Mouse (Mus musculus) layer of hippocampus, postnatal 10 days (tissue): ENCODE data around the gene Ctu2. TPM values are rescaled to one million over a fixed set of nuclear protein-coding genes. Genes with fewer than 3 reads are reported as not detected.

Source experiments
- DNase-seq, 2 experiments: peaks; one replicate each; pipeline ENCODE4 v3.0.0; 2021; ENCODE audit warnings: low spot score in 2 of 2
- total RNA-seq, 2 experiments: library from RNA; stranded (reverse); gene quantifications; 2 replicates each; pipeline ENCODE4 v1.2.3; 2021

The Ctu2 gene
- total RNA-seq, 2 experiments from 2014 or later: 35.1 to 36.0 TPM

DNA sequence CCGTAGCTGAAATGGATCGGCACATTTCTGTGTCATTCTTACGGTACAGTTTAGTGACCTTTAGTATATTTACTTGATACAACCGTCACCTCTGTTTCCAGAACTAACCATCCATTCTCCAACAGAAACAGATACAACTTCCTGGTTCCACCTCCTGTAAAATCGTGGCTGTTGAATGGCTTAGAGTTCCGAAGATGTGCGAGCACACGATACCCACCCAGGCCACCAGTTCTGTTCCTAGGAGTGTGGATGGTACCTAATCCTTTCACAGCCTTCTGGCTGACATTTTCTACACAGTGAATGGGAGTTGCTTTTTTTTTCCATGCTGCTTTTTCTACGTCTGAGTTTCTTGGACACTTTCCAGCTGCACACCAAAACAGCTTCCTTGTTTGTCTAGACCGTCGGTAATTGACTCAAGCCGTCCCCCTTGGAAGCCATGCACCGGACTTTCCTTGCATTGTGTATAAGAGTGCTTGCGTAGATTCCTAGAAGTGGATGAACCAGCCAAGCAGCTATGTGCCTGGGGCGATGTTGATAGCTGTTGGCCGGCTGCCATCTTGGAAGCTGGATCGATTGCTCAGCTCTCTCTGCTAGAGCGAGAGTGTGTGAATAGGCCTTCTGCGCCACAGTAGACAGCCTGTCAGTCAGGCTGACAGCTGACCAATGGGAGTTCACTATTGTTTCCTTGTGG is 31.7 kb upstream of the Ctu2 start:
- peak; percentile 87 to 88 for DNase-seq

DNA sequence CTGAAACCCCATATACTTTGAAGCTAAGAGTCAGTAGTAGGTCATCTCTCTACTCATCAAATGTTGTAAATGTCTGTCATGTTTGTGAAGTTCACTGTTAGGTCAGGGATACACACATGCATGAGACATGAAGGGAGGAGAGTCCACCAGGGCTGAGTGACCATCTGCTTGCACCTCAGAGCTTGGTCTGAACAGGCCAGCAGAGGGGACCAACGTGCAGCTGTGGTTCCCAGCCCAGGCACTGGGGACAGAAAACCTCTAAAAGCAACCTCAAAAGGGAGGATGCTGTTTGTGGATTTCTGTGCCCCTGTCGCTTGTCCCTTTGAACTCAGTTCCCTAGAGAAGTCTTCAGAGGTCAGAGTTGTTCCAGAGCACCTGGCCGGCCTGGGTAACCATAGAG is 30.7 kb upstream of the Ctu2 start:
- no peak for DNase-seq

DNA sequence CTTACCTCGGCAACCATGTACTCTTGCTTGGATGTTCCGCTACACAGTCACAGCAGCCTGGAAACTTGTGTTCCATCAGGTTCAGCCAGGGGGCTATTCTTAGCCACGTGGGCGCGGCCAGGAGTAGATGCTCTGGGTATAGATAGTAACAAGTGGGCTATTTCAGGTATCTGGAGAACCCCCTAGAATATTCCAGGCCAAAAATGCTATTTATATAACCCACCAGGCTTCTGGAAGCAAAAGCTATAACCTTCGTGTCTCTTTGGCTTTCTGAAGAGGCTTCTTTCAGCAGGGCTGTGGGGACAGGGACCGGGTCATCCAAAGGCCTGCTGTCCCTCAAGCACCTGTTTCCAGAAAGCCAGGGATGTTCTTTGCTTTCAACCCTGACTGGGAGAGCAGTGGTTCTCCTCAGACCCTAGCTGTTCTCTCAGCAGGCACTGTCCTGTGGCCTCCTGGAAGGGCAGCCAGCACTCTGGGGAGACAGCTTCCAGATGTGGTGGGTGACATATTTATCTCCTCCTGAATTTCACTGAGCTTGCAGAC is 24.7 kb upstream of the Ctu2 start:
- DNase-seq: no peak

DNA sequence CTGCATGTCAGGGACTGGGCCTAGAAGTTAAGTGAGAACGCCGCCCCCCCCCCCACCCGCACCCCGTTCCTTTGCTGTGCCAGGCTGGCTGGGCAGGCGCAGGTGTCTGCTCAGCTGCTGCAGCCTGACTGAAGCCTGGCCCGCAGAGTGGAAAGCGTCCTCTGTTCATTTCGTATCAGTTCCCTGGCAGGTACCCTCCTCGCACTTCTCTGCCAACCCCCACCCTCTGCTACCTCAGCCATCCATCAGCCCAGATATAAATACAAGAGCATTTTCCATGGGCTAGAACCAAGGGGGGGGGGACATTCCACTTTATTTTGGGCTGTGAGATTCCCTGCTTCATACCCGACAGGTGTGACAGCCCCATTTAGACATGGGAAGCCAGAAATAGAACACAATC is 23.8 kb upstream of the Ctu2 start:
- no peak for DNase-seq

DNA sequence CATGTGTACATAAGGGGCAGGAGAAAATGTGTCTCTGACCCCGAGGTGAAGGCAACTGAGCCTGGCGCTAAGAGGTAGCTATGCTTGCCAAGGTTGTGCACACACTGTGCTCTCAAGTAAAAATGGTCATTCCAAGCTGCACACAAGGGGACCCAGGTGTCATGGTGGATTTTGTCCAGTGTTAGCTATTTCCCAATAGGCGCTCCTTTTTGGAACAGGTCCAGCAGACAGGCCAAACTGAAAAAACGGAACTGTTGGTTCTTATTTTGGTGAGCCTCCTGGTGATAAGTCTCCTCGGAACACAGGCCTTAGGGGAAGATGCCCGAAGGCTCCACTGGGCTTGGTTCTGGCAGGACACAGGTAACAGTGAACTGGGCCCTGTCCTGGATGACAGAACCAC is 21.5 kb upstream of the Ctu2 start:
- DNase-seq: no peak

DNA sequence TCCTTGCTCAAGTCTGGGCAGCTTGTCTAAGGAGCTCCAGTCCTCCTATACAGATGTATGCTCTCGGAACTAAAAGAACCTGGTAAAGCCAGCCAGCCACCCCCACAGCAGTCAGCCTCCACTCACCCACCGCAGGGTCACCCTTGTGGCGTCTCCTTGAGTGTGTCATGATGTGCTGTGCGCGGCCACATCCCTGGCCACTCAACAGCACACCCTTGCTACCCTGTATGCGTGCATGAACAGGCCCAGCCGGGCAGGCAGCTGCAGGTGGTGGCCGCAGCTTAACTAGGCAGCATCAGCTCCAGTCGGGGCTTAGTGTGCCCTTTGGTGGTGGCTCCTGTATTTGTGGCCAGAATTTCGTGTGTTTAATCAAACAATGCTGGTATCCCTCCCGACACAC is 18.8 kb upstream of the Ctu2 start:
- DNase-seq: no peak

DNA sequence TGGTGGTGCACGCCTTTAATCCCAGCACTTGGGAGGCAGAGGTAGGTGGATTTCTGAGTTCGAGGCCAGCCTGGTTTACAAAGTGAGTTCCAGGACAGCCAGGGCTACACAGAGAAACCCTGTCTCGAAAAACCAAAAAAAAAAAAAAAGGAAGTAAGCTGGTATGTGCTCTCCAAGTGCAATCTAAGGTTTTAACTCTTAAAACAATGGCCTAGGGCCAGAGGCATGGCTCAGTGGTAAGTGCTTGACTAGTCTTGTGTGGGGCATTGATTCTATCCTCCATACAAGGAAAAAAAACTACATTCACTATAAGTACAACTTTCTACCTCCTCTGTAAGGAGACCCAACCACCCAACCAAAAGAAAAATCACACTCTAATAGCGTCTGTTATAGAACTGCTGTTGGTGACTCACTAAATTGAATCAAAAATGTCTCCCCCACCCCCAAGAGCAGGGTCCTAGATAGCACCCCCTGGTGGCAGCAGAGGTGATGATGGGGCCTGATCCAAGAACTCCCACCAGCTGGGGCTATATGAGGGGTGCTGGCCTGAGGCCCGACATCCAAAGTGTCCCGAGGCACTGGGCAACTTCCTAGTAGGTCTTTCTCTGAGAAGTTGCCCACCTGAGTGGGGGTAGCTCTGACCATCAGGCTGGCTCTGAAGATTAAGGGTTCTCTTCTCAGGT is 16.6 kb upstream of the Ctu2 start:
- peak; percentile 41 to 44 for DNase-seq

DNA sequence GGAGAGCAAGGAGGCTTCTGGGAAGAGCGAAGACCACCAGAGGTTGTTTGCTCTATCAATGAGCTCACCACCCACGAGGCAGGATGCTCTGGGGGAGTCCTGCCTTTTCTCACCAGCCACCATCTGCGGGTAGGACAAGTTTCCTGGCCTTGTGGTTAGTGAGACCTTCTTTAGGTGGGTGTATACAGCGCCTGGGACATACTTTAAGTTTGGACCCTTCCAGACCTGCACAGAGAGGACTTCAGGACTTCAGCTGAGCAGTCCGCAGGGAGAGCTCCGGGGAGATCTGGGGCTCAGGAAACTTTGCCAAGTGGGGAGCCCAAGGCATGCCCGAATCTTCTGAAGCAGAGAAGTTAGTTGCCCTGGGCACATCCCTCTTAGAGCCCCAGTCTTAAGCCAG is 16.0 kb upstream of the Ctu2 start:
- no peak for DNase-seq

DNA sequence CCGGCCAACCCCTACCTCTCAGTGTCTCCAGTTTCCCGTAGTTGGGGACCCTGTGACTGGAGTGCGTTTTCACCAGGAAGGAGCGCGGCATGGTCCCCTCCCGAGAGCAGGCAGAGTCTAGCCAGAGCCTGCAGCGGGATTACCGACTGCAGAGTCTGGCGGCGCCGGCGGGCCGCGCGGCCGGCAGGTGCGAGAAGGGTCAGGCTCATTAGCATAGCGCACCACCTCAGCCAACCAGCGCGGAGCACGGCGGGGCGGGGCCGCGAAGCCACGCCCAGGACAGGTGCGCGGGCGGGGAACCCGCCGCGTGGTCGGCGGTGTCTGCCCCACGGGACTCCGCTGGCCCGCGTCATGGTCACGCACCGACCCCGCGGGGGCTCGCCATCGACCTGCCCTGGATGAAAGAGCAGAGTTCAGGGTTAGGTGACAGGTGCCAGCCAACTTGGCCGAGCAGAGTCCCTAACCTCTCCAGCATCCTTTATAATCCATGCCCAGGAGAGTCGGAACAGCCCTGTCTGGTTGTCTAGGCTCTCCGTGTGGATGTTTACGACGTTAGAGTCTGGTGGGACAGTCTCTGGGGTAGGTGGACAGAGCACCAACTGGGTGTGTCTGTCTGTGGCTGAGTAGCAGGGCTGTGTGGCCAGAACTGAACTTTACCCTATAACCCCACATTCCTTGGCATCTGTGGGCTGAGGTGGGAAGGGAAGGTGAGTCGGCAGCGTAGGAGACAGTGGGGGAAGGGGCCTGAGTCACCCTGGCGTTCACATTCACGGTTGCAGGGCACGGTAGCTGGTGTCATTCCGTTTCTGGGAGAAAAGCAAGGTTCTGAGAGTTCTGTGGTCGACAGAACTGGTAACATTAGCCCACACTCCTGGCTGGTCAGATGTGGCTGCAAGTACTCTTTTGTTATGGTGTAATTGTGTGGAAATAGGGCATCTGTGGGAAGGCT is 15.1 kb upstream of the Ctu2 start, which contains the start of gene Snai3:
Gene Snai3 (minus strand): TSS at position 210 of the 949 bp plus-strand sequence.
- DNase-seq: no peak

DNA sequence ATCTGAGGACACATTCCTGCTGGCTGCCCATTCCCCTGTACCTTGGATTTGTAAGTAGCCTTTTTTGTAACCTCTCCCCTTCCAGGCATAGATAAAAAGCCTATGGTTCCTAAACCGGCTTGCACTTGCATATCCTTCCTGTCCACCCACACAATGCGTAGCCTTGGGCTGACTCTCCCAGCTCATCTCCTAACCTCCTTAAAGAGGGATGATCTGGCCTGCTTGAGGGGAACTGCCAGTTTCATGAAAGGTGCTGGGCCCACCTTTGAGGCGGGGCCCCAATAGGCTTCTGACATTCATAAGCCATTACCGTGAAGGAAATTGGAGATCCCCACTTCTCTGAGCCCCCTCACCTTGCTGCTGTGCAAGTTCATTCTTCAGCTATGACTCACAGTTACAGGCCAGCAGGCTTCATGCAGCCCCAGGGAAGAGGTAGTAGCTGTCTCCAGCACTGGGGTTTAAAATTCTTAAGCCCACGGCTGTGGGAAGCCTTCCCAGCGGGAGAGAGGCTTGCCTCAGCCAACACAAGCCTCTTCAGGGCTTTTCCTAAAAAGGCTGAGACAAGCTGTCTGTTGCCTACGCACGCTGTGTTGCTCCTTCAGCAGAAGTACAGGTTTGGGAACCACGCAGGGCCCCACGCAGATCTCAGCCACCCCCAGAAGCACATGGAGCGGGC is 14.3 kb upstream of the Ctu2 start:
- no peak for DNase-seq

DNA sequence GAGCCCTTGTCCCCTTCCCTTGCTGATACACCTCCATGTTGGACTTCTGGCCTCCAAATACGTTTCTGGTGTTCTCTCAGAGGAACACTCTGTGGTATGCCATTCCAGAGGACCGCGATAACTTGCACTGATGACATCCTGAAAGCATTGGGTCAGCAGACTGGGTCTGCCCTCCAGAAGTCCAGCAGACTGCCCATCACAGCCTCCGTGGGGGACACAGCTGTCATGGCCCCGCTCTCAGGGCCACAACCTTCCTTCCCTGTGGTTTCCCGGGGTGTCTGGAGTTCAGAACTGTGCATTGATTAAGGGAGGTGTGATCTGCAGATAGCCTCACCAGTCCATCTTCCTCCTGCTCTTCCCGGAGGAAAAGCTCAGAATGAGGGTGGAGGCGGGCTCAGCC is 13.4 kb upstream of the Ctu2 start:
- DNase-seq: no peak

DNA sequence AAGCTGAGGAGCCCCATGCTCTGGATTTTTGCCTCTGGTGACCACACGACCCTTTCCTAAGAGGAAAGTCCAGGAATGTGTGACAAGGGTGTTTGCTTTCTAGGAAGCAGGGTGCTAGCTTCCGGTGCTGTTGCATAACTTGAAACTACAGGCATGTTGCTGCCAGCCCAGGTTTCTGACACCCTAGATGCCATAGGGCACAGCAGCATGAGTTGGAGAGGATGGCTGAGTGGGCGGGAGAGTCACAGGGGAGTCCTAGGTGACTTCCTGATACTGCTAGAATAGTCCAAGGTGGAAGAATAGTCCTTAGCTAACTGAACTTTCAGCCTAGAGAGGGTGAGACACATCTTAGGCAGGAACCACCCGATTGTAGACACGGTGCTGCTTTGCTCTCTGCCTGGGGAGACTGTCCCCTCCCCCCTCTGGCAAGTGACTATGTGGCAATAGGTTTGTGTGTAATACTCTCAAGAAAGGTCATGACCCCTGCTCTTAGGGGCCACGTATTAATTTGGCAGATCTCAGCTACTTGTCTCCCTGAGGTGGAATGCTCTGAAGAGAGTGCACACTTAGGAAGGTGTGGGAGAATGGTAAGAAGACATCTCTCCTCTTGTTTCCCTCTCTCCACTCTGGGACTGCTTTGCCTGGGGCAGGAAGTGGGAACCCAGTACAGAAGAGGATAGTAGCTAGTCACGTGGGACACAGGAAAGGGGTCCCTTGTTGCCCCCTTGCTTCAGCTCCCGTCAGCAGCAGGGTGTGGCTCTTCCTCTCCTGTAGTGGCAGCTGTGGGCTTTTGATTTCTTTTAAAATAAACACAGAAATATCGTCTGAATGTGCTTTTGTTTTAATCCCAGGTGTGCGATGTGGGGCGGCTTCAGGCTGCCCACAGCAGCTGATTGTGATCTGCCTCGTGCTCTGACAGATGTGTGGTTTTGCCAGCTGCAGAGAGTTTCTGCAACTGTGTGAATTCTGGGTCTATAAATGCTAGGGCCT is 12.0 kb upstream of the Ctu2 start:
- DNase-seq: no peak

DNA sequence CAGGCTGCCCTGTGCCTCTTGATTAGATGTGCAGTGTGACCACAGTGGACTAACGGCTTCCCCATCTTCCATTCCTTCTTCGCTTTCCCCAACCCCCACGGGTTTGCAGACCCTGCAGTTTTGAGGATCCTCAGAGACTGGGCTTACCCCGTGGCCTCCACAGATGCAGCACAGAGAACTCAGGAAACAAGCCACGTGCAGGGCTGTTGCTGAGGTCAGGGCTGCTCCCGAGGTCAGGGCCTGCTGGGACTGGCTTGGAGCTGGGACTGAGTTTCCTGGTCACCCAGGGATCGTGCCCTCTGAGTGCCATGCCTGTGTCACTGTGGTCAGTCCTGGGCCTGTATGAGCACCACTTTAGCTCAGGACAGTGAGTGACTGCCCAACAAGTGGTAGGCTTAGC is 11.0 kb upstream of the Ctu2 start:
- DNase-seq: no peak

DNA sequence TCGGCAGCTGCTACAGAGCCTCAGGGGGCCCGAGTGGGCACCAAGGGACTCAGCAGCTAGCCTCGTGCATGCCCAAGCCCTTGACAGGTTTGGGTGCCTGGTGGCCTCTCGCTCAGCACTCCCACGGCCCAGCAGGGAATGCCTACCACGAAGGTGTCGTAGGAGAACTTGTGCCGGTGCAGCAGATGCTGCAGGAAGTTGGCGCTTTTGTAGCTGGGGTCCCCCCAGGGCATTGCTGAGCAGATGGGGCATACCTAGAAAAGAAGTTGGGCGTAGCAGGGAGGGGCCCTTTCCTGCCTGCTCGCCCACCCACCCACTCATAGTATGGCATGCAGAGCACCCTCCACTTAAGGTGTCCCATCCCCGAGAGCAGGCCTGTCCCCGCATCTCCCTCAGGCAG is 8.1 kb upstream of the Ctu2 start:
- no peak for DNase-seq

DNA sequence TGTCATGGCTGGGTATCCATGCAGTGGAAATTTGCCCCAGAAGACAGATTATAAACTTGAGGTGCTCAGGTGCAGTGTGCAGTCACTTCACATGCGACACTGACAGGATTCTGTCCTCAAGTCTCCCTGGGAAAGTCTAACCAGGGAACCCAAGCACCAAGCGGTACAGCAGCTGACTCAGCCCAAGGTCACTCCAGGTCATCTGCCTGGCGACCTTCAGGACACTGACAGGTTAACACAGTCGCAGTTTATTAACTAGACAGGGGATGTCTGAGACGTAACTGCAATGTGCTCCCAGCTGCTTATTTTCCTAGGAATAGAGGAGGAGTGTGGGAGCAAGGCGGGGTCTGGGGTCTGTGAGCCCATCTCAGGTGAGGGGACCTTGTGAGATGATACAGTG is 6.5 kb upstream of the Ctu2 start:
- no peak for DNase-seq

DNA sequence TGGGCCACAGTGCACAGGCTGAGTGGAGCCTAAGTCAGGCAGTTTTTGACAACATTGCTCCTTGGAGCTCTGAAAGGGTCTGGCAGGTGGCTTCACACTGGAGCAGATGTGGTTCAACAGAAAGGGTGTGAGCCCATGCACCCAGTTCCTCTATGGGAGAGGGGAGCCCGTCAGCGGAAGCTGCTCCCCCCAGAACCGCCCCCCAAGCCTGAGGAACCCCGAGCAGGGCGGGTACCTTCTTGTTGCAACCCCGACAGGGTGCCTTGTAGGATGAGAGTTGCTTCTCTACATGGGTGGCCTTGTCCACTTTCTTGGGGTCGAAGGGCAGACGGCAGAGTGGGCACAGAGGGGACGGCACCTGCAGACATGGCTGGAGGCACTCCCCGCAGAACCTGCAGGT is 6.0 kb upstream of the Ctu2 start:
- DNase-seq: no peak

DNA sequence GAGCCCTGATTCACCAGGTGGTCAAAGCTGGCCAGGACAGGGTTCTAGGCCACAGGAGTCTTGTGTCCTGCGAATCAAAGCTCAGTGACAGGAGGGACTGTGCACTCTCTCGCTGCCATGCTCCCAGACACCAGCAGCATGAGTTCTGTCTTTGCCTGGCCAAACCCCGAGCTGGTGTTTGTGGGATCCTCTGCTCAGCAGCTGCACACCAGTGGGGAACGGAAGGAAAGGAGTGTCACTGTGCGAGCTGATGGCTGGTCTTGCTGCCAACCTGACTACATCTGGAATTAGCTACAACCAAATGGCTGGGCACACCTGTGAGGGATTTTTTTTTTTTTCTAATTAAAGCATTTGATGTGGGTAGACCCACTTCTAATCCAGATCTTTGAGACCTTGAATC is 5.3 kb upstream of the Ctu2 start:
- DNase-seq: no peak

DNA sequence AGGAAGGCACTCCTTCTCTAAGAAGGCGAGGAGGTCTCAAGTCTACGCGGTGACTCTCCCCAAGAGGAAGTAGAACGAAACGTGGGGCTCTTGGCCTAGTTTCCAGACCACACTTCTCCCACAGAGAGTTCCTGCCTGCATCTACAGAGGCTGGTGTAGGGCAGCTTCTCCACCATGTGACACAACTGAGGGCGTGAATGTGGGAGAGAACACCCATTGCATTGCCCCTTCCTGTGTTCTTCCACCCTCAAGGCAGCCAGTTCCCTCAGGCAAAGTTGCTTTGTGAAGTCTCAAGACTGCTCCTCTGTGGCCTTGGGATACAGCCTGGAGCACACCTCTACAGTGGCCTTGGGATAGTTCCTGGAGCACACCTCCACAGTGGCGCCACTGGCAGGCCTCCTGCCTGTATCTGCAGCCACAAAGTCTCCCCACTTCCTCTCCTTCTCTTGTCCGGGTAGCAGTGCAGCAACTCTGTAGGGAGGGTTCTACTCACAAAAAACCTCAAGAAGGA is 2.0 kb upstream of the Ctu2 start:
- DNase-seq: no peak

DNA sequence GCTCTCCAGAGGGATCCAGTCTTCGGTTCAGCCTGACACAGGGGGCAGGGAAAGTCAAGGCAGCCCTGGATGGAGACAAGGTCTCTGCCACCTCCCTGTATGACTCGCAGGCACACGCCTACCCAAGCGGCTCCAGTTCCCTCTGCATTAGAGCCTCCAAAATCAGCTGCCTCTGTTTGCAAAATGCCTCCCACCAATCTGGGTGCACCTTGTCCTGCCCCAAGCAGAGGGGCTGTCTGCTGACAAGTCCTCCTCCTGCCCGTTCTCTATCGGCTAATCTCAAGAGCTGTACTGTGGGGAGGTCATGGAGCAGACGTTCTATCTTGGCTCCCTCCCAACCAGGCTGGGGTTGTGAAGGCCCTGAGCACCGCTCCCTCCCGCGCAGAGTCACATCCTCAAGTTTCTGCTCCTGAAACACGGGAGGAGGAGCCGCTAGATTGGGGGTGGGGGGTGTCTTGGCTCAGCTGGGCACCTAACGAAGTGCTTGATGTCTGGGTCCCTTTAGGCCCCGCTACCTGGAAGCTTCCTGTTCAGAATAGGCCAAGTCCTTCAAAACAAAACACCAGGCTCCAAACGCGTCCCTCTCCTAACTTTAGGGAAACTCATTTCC is 887 bp upstream of the Ctu2 start:
- peak in 1 of 2 experiments; percentile 39 for DNase-seq
